Mouse (Mus musculus): ENCODE results near the gene Prok2. TPM values are rescaled to one million over a fixed set of nuclear protein-coding genes. Genes with fewer than 3 reads are reported as not detected.

Gene Prok2
- polyA plus RNA-seq, 2 experiments: 0.03 TPM; not detected in 1

GRCm38 (mm10) chr6:99688513-99688912, 37.7 kb downstream of the Prok2 start:
- H3K4me2 ChIP-seq (ENCODE audit: low read depth): no peak overlapping the region
- WGBS (ENCODE audit: insufficient replicate concordance): 55% methylated on average over 6 of the region's 6 CpGs
- H3K9ac ChIP-seq (replicated peaks): no peak overlapping the region
- DNase-seq (ENCODE audit: low read depth in 3 of 3, low spot score in 3 of 3) (no peak), ATAC-seq (ENCODE audit: insufficient read depth) (no peak)
- TF ChIP-seq CTCF (IDR thresholded peaks at IDR 0.05; ENCODE audit: low read depth) (no peak), EP300 (IDR thresholded peaks at IDR 0.05; ENCODE audit: low read depth) (no peak)
- H3K27me3 ChIP-seq (ENCODE audit: control insufficient read depth, insufficient read depth, low read length): peaks cover 35% of the 10 kb centered on the region
- H3K27ac ChIP-seq: no peak overlapping the region
- H3K4me1 ChIP-seq (replicated peaks; ENCODE audit: control insufficient read depth in 2 of 2, insufficient read depth in 2 of 2, low read length in 1 of 2): no peaks in the 10 kb centered on the region
- H3K4me3 ChIP-seq (ENCODE audit: insufficient read depth in 1 of 2, low read depth in 2 of 2, low read length in 2 of 2): no peak overlapping the region
- no peaks in the 10 kb centered on the region for H3K36me3 ChIP-seq (replicated peaks; ENCODE audit: control insufficient read depth, insufficient read depth, low read depth)
- no peaks in the 10 kb centered on the region for H3K9me3 ChIP-seq (ENCODE audit: control insufficient read depth, low read length)

GRCm38 (mm10) chr6:99684899-99685298, 41.3 kb downstream of the Prok2 start:
- WGBS (ENCODE audit: insufficient replicate concordance): 33% methylated on average over 5 of the region's 5 CpGs
- TF ChIP-seq EP300 (IDR thresholded peaks at IDR 0.05; ENCODE audit: low read depth): no peak
- TF ChIP-seq CTCF (IDR thresholded peaks at IDR 0.05; ENCODE audit: low read depth): peak; percentile 79
- DNase-seq (ENCODE audit: low read depth in 3 of 3, low spot score in 3 of 3): no peak
- no peak for ATAC-seq (ENCODE audit: insufficient read depth)
- Histone ChIP-seq H3K4me2 (ENCODE audit: low read depth) (no peak overlapping the region), H3K4me1 (replicated peaks; ENCODE audit: control insufficient read depth in 2 of 2, insufficient read depth in 2 of 2, low read length in 1 of 2) (no peaks in the 10 kb centered on the region), H3K4me3 (ENCODE audit: insufficient read depth in 1 of 2, low read depth in 2 of 2, low read length in 2 of 2) (no peak overlapping the region), H3K9ac (replicated peaks) (no peak overlapping the region), H3K9me3 (ENCODE audit: control insufficient read depth, low read length) (no peaks in the 10 kb centered on the region), H3K36me3 (replicated peaks; ENCODE audit: control insufficient read depth, insufficient read depth, low read depth) (no peaks in the 10 kb centered on the region), H3K27ac (no peak overlapping the region), H3K27me3 (ENCODE audit: control insufficient read depth, insufficient read depth, low read length) (no peaks in the 10 kb centered on the region; the same call in 1 of the 2 replicates)

DNA sequence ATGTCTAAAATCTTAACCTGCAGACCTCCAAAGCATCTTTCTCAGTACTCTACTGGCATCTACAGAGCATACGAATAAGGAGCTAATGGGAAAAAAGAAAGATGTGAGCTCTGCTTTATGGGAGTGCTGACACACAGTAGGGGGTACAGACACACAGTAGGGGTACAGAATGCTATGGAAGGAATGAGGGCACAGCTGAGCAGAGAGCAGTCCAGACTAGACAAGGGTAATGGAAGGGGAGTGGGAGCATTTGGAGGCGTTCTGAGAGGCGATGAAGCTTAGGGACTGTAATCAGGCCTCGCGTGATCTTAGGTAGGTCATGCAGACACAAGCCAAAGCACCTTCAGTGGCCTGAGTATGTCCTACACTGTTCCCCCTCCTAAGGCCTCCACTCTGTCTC, 42.2 kb downstream of the Prok2 start:
- DNase-seq (ENCODE audit: low read depth in 3 of 3, low spot score in 3 of 3) (no peak), ATAC-seq (ENCODE audit: insufficient read depth) (no peak)
- Histone ChIP-seq H3K9me3 (ENCODE audit: control insufficient read depth, low read length) (no peaks in the 10 kb centered on the region), H3K27ac (no peak overlapping the region), H3K4me2 (ENCODE audit: low read depth) (no peak overlapping the region), H3K4me3 (ENCODE audit: insufficient read depth in 1 of 2, low read depth in 2 of 2, low read length in 2 of 2) (no peak overlapping the region), H3K36me3 (replicated peaks; ENCODE audit: control insufficient read depth, insufficient read depth, low read depth) (no peaks in the 10 kb centered on the region), H3K4me1 (replicated peaks; ENCODE audit: control insufficient read depth in 2 of 2, insufficient read depth in 2 of 2, low read length in 1 of 2) (no peaks in the 10 kb centered on the region), H3K27me3 (ENCODE audit: control insufficient read depth, insufficient read depth, low read length) (no peaks in the 10 kb centered on the region), H3K9ac (replicated peaks) (no peak overlapping the region)
- no peak for TF ChIP-seq EP300 (IDR thresholded peaks at IDR 0.05; ENCODE audit: low read depth)
- TF ChIP-seq CTCF (IDR thresholded peaks at IDR 0.05; ENCODE audit: low read depth): no peak
- 75% methylated on average over 5 of the region's 5 CpGs for WGBS (ENCODE audit: insufficient replicate concordance)

- H3K36me3 ChIP-seq (replicated peaks; ENCODE audit: control insufficient read depth, insufficient read depth, low read depth): no peaks in the 10 kb centered on the region
- H3K4me1 ChIP-seq (replicated peaks; ENCODE audit: control insufficient read depth in 2 of 2, insufficient read depth in 2 of 2, low read length in 1 of 2): no peaks in the 10 kb centered on the region
- DNase-seq (ENCODE audit: low read depth in 3 of 3, low spot score in 3 of 3): no peak
- H3K4me2 ChIP-seq (ENCODE audit: low read depth): no peak overlapping the region
- ATAC-seq (ENCODE audit: insufficient read depth): no peak
- H3K27ac ChIP-seq: no peak overlapping the region
- H3K9me3 ChIP-seq (ENCODE audit: control insufficient read depth, low read length): no peaks in the 10 kb centered on the region
- H3K4me3 ChIP-seq (ENCODE audit: insufficient read depth in 1 of 2, low read depth in 2 of 2, low read length in 2 of 2): no peak overlapping the region
- WGBS (ENCODE audit: insufficient replicate concordance): 67% methylated on average over 11 of the region's 11 CpGs
- no peak overlapping the region for H3K9ac ChIP-seq (replicated peaks)
- TF ChIP-seq EP300 (IDR thresholded peaks at IDR 0.05; ENCODE audit: low read depth) (no peak), CTCF (IDR thresholded peaks at IDR 0.05; ENCODE audit: low read depth) (no peak)
- H3K27me3 ChIP-seq (ENCODE audit: control insufficient read depth, insufficient read depth, low read length): no peaks in the 10 kb centered on the region
Observed at GRCm38 (mm10) chr6:99678108-99678507, 48.1 kb downstream of the Prok2 start.

- DNase-seq (ENCODE audit: low read depth in 3 of 3, low spot score in 3 of 3) (no peak), ATAC-seq (ENCODE audit: insufficient read depth) (no peak)
- TF ChIP-seq EP300 (IDR thresholded peaks at IDR 0.05; ENCODE audit: low read depth) (no peak), CTCF (IDR thresholded peaks at IDR 0.05; ENCODE audit: low read depth) (no peak)
- Histone ChIP-seq H3K4me2 (ENCODE audit: low read depth) (no peak overlapping the region), H3K27ac (no peak overlapping the region), H3K27me3 (ENCODE audit: control insufficient read depth, insufficient read depth, low read length) (no peaks in the 10 kb centered on the region), H3K4me3 (ENCODE audit: insufficient read depth in 1 of 2, low read depth in 2 of 2, low read length in 2 of 2) (no peak overlapping the region), H3K9me3 (ENCODE audit: control insufficient read depth, low read length) (no peaks in the 10 kb centered on the region), H3K36me3 (replicated peaks; ENCODE audit: control insufficient read depth, insufficient read depth, low read depth) (no peaks in the 10 kb centered on the region), H3K9ac (replicated peaks) (no peak overlapping the region), H3K4me1 (replicated peaks; ENCODE audit: control insufficient read depth in 2 of 2, insufficient read depth in 2 of 2, low read length in 1 of 2) (no peaks in the 10 kb centered on the region)
- 60% methylated on average over 8 of the region's 8 CpGs for WGBS (ENCODE audit: insufficient replicate concordance)
Observed at GRCm38 (mm10) chr6:99677325-99677724, 48.9 kb downstream of the Prok2 start.

Data from liver, embryonic 14.5 days (tissue).